Mouse (Mus musculus) layer of hippocampus, adult 11-12 months (tissue): ENCODE measurements around the gene BC052040.

ENCODE experiments used
- DNase-seq: peaks from one replicate; pipeline ENCODE4 v3.0.0; 2022; ENCODE audit warnings: low spot score

BC052040 gene

GRCm38 (mm10) chr2:115601280-115601679, 19.8 kb downstream of the BC052040 start:
- no peak for DNase-seq

DNA sequence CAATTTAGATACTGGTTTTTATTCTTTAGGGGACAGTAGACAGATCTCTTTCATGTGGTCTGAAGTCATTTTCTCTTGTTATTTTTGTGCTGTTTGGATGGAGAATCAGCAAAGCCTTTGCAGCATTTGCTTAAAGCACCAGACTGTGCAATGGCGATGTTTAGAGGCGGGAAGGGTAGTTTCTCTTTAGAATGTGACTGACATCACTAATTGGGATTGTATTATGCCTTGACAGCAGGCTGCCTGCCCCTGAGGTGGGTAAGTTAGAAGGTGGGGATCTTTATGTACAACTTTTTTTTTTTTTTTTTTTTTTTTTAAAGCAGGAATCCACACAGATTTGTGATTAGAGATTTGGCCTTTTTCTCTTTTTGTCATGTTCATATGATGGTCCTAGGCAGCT, 20.6 kb downstream of the BC052040 start:
- no peak for DNase-seq

- no peak for DNase-seq
Measured at GRCm38 (mm10) chr2:115604132-115604531, 22.6 kb downstream of the BC052040 start.

GRCm38 (mm10) chr2:115605829-115606336, 24.4 kb downstream of the BC052040 start:
- DNase-seq: no peak

- DNase-seq: no peak
Measured at GRCm38 (mm10) chr2:115609020-115609419, 27.5 kb downstream of the BC052040 start.

GRCm38 (mm10) chr2:115610092-115610491, 28.6 kb downstream of the BC052040 start:
- DNase-seq: no peak

GRCm38 (mm10) chr2:115610503-115610902, 29.0 kb downstream of the BC052040 start:
- DNase-seq: no peak

- DNase-seq: no peak
Measured at GRCm38 (mm10) chr2:115613830-115614520, 32.5 kb downstream of the BC052040 start.

DNA sequence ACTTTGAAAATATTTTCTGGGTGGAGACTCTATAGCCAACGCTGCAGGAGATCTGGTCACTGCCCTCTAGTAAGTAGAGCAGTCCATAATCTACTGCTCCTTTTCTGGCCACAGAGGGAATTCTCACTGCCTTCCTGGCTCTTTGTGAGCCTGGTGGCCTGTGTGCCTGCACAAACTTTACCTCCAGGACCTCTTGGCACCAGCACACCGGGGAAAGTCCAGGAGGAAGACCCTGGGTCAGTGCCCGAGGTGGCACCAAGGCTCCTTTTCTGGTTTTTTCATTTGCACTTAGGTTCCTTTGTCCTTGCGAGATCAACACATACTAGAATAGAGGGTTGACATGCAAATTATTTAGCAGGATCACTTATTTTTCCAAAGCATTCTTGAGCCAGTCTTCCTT, 47.0 kb downstream of the BC052040 start:
- DNase-seq: no peak

DNA sequence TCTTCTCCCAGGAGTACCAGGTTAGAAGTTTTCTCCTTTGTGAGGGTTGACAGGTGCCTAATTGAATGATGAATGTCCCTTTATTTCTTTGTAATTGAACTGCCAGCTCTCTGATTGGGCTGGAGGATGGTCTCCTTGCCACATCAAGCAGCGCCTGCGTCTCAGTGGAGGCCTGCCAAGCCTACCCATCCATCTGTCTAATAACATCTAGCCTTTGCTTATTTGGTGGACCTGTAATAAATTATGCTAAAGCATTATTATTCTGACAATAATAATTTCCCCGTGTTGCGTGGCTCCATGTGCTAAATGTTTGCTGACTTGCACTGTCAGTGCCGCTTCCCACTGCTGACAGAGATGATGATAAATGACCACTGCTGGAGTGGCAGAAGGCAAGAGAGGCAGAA, 49.5 kb downstream of the BC052040 start:
- DNase-seq: no peak

DNA sequence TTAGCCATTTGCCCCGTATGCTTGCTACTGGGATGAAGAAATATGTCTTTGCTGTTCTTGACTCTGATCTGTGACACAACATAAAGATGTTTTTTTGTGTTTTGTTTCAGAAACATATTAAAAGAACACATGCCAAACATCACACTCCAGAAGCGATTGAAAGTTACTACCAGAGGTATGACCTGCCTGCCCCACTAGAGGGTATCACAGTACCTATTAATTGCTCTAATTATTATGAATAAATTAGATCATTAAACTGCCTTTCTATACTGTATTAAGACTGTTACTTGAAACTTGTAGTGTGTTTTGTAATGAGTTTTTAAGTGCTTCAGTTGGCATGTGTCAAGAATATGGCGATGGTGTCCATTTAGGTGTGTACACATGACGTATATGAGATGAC, 50.3 kb downstream of the BC052040 start:
- no peak for DNase-seq

DNA sequence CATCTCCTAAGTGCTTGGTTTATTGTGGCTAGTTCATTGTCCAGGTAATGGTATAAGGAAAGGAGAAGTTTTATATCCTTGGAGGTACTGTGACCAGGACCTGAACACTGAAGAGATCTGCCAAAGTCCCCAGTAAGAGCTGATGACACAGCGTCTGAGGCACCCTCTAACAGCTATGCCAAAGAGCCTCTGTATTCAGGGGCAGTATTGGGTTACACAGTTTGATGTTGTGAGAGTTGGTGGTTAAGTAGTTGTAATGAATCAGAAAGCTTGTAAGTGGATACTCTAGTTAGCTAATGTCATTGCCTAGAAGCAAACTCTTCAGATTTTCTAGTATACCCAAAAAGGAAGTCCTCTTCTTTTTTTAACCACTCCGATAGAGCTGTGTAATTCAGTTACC, 68.7 kb downstream of the BC052040 start:
- DNase-seq: no peak

- no peak for DNase-seq
Measured at GRCm38 (mm10) chr2:115659712-115660111, 78.2 kb downstream of the BC052040 start.

DNA sequence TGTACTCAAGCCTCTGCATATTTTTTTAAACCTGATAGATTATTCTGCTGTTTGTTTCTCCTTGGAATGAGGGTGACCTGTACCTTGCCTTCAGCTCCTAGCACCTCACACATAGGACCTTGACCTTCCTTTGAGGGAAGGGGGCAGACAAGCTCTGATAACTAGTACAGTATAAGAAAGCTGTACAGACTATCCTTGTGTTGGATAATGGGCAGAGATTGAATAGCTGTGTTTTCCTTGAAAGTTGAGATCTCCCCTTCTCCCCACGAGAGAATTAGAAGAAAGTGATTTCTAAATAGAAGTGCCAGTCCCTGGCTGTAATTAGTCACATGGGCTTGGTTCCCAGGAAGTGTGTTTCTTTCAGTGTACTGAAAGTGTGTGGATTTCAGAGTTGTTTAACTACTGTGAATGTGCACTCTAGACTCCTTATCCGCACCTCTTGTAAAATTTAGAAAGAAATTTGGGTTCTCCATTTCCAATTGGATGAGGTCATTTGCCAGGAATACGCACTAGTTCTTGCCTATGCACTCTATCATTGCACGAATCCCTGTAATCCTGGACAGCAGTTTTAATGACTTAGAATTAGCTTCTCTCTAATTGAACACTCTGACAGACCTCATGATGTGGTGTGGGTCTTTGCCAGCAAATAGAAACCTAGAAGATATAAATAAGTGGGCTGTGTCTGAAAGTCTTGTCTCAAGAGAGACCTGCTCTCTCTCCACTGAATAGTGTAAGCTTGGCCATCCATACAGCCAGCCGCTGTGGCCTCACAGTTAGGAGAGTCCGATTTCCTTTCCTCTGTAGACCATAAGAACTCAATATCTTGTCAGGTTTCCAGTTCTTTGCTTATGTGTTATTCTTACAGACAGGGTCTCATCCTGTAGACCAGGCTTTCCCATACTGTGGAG, 79.0 kb downstream of the BC052040 start:
- DNase-seq: no peak

DNA sequence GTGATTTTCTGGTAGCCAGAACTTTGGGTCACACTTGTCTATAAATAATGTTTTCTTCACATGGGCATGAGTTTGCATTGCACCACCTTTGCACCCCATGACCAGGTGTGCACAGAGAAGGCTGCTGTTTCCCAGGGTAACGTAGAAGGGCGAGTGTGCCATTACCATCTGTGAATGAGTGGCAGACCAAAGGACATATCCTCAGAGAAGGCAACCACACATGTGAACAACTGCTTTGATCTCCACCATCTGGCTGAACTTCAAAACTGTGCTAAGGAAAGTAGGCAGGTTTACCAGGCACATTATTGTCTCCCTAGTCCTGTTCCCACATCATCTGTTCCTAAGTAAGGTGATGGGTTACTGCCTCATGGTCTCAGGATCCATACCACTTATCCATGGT, 86.0 kb downstream of the BC052040 start:
- DNase-seq: no peak

- no peak for DNase-seq
Measured at GRCm38 (mm10) chr2:115673054-115673660, 91.6 kb downstream of the BC052040 start.

DNA sequence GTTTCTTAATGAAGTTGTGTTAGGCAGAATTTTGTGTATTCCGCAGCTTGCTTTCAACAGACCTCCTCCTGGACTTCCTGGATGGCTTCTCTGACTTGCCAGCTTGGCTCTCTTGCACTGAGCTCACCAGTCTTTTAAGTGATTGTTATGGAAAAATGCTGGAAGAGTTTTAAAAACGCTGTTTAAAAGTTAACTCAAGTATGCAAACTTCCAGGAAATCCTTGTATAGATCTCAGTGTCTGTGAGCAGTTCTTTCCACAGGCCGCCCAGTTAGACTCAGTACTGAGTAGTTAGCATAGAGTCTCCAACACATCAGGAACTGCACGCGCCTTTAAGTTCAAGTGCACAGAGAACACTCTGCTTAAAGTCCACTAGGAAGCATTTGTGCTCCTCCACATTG, 97.3 kb downstream of the BC052040 start:
- no peak for DNase-seq

- no peak for DNase-seq
Measured at GRCm38 (mm10) chr2:115685250-115685649, 103.7 kb downstream of the BC052040 start.

DNA sequence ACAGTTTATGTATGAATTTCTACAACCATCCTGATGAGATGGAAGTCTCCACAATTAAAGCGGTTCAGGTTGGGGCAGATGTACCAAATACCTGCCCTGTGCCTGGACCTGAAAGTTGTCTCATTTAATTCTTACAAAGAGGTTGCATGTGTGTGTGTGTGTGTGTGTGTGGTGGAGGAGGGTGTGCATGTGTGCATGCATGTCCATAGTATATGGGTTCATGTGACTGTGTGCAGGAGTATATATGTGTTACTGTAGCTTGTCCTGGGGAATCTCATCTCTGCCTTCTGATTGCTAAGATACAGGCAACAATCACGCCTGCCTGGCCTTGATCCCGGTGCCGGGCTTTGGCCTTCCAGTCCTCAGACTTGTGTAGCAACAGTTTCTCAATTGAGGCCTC, 106.1 kb downstream of the BC052040 start:
- no peak for DNase-seq

- peak; percentile 45 for DNase-seq
Measured at GRCm38 (mm10) chr2:115688282-115688681, 106.8 kb downstream of the BC052040 start.

DNA sequence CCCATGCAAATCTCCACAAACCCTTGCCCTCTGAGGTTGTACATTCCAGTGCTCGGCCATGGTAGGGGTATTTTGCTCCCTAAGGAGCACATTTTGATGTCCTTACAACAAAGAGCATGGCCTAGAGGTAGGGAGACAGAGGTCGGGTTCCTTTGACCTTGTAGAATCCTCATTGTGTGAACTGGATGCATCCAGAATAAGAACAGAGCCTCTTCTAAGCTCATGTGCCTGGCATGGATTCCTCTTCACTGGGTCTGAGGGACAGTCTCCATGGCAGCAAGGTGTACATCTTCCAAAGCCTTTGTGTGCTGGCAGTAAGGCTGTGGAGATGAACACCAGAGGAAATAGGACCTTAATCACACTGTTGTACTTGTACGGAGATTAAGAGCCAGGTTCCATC, 112.3 kb downstream of the BC052040 start:
- no peak for DNase-seq

- DNase-seq: no peak
Measured at GRCm38 (mm10) chr2:115694386-115694785, 112.9 kb downstream of the BC052040 start.

DNA sequence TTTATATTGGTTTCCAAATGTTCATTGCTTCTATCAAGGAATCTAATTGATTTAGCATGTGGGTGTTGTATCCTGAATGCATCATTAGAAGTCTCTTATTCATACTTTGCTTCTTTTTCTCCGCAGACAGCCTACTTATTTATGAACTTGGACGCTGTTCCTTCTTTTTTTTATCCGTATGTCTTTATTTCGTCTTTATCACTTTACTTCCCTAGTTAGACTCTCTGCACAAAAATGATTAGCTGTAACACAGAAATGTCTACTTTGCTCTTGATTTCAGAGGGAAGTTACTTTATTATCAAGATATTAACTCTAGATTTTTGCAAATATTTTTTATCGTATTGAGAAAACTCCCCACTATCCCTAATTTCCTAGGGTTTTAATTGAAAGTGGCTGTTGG, 117.5 kb downstream of the BC052040 start:
- no peak for DNase-seq
